Mouse (Mus musculus) kidney, adult 11 months (tissue): ENCODE results near the gene Ceacam12.
"Not testable (repeated sequence)": the region's sequence is repeated elsewhere in the genome, so short reads cannot be mapped to it uniquely, and the experiment has no call there.

Experiments used
- DNase-seq: peaks from one replicate; pipeline ENCODE4 v3.0.0; 2022

Gene Ceacam12

DNA sequence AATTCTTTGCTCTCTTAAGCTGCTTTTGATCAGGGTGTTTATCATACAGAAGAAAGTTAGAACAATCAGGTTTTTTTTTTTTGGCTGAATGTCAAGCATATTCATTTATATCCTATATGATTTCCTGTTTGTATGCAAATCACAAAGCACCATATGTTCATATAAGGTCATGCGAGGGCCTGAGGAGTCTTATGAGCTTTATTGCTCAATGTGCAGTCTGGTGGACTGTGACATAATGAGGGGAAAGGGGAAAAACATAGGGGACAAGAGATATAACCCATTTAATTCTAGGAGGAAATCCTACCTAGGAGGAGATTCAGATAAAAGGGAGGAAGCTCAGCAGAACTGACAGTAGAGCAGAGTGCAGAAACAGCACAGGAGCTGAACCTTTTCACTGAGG, at the start of gene Ceacam12:
Ceacam12 (plus strand) TSS at position 301 of the 400 bp plus-strand sequence.
- DNase-seq, result no peak

DNA sequence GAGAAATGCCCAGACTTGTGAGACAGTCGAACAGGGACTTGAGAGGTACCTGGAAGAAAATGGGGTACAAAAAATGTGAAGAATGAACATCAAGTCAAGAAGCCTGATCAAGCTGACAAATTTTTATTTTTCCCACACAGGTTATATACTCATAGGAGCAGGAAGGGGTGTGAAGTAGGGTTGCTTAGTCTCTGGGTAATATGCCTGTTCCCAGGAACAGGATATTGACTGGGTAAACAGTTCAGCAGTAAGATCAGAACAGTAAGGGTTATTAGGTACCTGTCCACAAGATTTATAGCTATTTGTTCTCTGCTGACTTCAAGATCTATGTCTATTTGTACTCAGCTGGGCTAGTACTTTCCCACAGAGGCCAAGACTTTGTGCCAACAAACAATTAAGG, 8.1 kb downstream of the Ceacam12 start:
- not testable (repeated sequence) for DNase-seq

DNA sequence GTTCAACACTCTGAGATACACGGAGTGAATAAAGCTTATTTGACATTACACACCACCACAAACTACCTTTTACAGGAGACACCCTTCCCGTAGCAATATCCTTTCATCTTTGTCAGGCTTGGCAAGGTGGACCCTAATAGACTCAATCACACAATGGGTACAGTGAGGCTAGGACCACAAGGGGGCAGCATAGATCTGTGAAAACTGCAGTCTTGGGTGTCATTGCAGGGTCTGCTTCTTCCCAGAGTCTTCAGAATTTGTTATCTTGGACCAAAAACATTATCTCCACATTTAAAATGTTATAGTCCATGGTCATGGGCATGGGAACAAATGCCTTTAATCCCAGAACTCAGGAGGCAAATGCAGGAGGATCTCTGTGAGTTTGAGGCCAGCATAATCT, 35.1 kb downstream of the Ceacam12 start:
- no peak for DNase-seq
